8 mouse cellular contexts compared by ENCODE assay signal in genomic region chr15:79545921-79546399, GRCm38 (mm10). TPM values are rescaled to one million over a fixed set of nuclear protein-coding genes. Genes with fewer than 3 reads are reported as not detected.
DNase-seq lines count a peak whose midpoint lies in the region; ATAC-seq and TF ChIP-seq lines count a peak whose summit lies in the region.

No protein-coding gene starts in this region.

- TF ChIP-seq POLR2A in CH12.LX (IDR thresholded peaks at IDR 0.05; ENCODE audit: low read depth, low read length), result no peak

- no peak for TF ChIP-seq EP300 in CH12.LX (IDR thresholded peaks at IDR 0.05; ENCODE audit: low read length)
- TF ChIP-seq EP300 in liver, embryonic 14.5 days (IDR thresholded peaks at IDR 0.05; ENCODE audit: low read depth), result no peak

- 0% methylated on average over 52 of the region's 52 CpGs for WGBS in intestine, embryonic 14.5 days
- under 1% methylated on average over 52 of the region's 52 CpGs for WGBS in liver, embryonic 14.5 days (ENCODE audit: insufficient replicate concordance)

- peaks cover 21 to 33% of the 10 kb centered on the region in 2 experiments for H3K36me3 ChIP-seq in CH12.LX (replicated peaks in 1 of 2; ENCODE audit: control insufficient read depth in 1 of 2, insufficient read depth in 1 of 2, low read length in 1 of 2)
- H3K36me3 ChIP-seq in intestine, embryonic 14.5 days (ENCODE audit: control insufficient read depth, insufficient read depth, low read length), result peaks cover 36% of the 10 kb centered on the region
- peaks cover 33% of the 10 kb centered on the region for H3K36me3 ChIP-seq in liver, embryonic 14.5 days (replicated peaks; ENCODE audit: control insufficient read depth, insufficient read depth, low read depth)

- in situ Hi-C loops in CH12.LX (cut with MboI; ENCODE audit: low pct_ligation_motif_present, low pct_unique_long_range_greater_than_20kb, low sequenced_read_pairs), result no loop called here

- peak overlapping the region; percentile 82 to 89 (median 87) for H3K4me3 ChIP-seq in CH12.LX (replicated peaks in 1 of 3; ENCODE audit: low read depth in 2 of 3, low read length in 2 of 3, poor library complexity in 1 of 3)
- peak overlapping the region; percentile 98 for H3K4me3 ChIP-seq in intestine, embryonic 14.5 days (ENCODE audit: low read depth, low read length)
- peak overlapping the region; percentile 73 to 83 for H3K4me3 ChIP-seq in liver, embryonic 14.5 days (ENCODE audit: insufficient read depth in 1 of 2, low read depth in 2 of 2, low read length in 2 of 2)

- H3K9ac ChIP-seq in CH12.LX (ENCODE audit: insufficient read depth, low read depth), result peak overlapping the region; percentile 97
- peak overlapping the region; percentile 100 for H3K9ac ChIP-seq in intestine, embryonic 14.5 days (ENCODE audit: low read length)
- peak overlapping the region; percentile 83 for H3K9ac ChIP-seq in liver, embryonic 14.5 days (replicated peaks)

- no peak for DNase-seq in CH12.LX (ENCODE audit: extremely low read depth)
- DNase-seq in NIH3T3 (ENCODE audit: low read depth), result peak; percentile 71
- peak; percentile 81 to 84 for DNase-seq in cerebellum, postnatal 10 days
- DNase-seq in gastrocnemius, postnatal 25 days, result peak; percentile 82
- DNase-seq in intestine, embryonic 14.5 days (ENCODE audit: low spot score), result no peak
- DNase-seq in liver, embryonic 14.5 days (ENCODE audit: low read depth in 3 of 3, low spot score in 3 of 3), result peak; percentile 34 to 50 (median 42)
- DNase-seq in right cerebral cortex, postnatal 25 days, result no peak

- peaks cover 46% of the 10 kb centered on the region for H3K79me2 ChIP-seq in CH12.LX (replicated peaks; ENCODE audit: control insufficient read depth, extremely low read depth, insufficient read depth, poor library complexity, severe bottlenecking)

- no peaks in the 10 kb centered on the region for H3K9me3 ChIP-seq in CH12.LX (replicated peaks; ENCODE audit: low read length)
- no peaks in the 10 kb centered on the region for H3K9me3 ChIP-seq in intestine, embryonic 14.5 days (ENCODE audit: control insufficient read depth, low read length)
- H3K9me3 ChIP-seq in liver, embryonic 14.5 days (ENCODE audit: control insufficient read depth, low read length), result no peaks in the 10 kb centered on the region

- ATAC-seq in intestine, embryonic 14.5 days (replicated peaks; ENCODE audit: low FRiP score, low TSS enrichment, low read depth), result peak; percentile 74
- peak; percentile 72 for ATAC-seq in liver, embryonic 14.5 days (ENCODE audit: insufficient read depth)
- peak; percentile 24 for ATAC-seq in monocyte, adult 5-6 weeks (replicated peaks; ENCODE audit: insufficient number of reproducible peaks, low FRiP score, low TSS enrichment, poor library complexity, severe bottlenecking)

- peaks cover 2% of the 10 kb centered on the region for H3K27me3 ChIP-seq in CH12.LX (replicated peaks)
- H3K27me3 ChIP-seq in intestine, embryonic 14.5 days (replicated peaks; ENCODE audit: control insufficient read depth, insufficient read depth, low read length), result no peaks in the 10 kb centered on the region
- H3K27me3 ChIP-seq in liver, embryonic 14.5 days (ENCODE audit: control insufficient read depth, insufficient read depth, low read length), result no peaks in the 10 kb centered on the region

- peak overlapping the region; percentile 82 for H3K27ac ChIP-seq in CH12.LX (ENCODE audit: insufficient read depth, low read depth)
- H3K27ac ChIP-seq in intestine, embryonic 14.5 days (ENCODE audit: low read depth), result peak overlapping the region; percentile 98
- H3K27ac ChIP-seq in liver, embryonic 14.5 days, result peak overlapping the region; percentile 76

- H3K4me1 ChIP-seq in CH12.LX (ENCODE audit: control insufficient read depth in 1 of 2, insufficient read depth in 2 of 2), result peaks cover 5 to 24% of the 10 kb centered on the region in 2 experiments; a peak in 3 of 4 replicates
- peaks cover 17% of the 10 kb centered on the region for H3K4me1 ChIP-seq in intestine, embryonic 14.5 days (replicated peaks; ENCODE audit: control insufficient read depth, insufficient read depth, low read length)
- peaks cover 6 to 14% of the 10 kb centered on the region in 2 experiments for H3K4me1 ChIP-seq in liver, embryonic 14.5 days (replicated peaks; ENCODE audit: control insufficient read depth in 2 of 2, insufficient read depth in 2 of 2, low read length in 1 of 2)

- no peak for TF ChIP-seq RAD21 in CH12.LX (IDR thresholded peaks at IDR 0.05; ENCODE audit: low read depth, low read length)

- dilution Hi-C loops in CH12.LX (cut with MboI; ENCODE audit: extremely low pct_ligation_motif_present, extremely low pct_unique_long_range_greater_than_20kb, low sequenced_read_pairs), result no loop called here

- H3K4me2 ChIP-seq in CH12.LX (ENCODE audit: insufficient read depth, low read depth, poor library complexity, severe bottlenecking), result no peak overlapping the region
- peak overlapping the region; percentile 98 for H3K4me2 ChIP-seq in intestine, embryonic 14.5 days (ENCODE audit: low read length)
- peak overlapping the region; percentile 87 for H3K4me2 ChIP-seq in liver, embryonic 14.5 days (ENCODE audit: low read depth)

- TF ChIP-seq CTCF in CH12.LX (conservative IDR thresholded peaks at IDR 0.05 in 1 of 2, IDR thresholded peaks at IDR 0.05 in 1 of 2; ENCODE audit: low read depth in 2 of 2, low read length in 2 of 2), result no peak
- TF ChIP-seq CTCF in liver, embryonic 14.5 days (IDR thresholded peaks at IDR 0.05; ENCODE audit: low read depth), result no peak

TF ChIP-seq in CH12.LX, 34 proteins besides CTCF, POLR2A, EP300 and RAD21:
- no peak for TF ChIP-seq MXI1 (IDR thresholded peaks at IDR 0.05; ENCODE audit: low read depth, low read length)
- no peak for TF ChIP-seq GABPA (IDR thresholded peaks at IDR 0.05; ENCODE audit: insufficient replicate concordance, low read depth, low read length)
- TF ChIP-seq ELF1 (IDR thresholded peaks at IDR 0.05; ENCODE audit: low read depth, low read length), result no peak
- no peak for TF ChIP-seq MAFK (IDR thresholded peaks at IDR 0.05; ENCODE audit: insufficient replicate concordance, low read length)
- TF ChIP-seq SMC3 (IDR thresholded peaks at IDR 0.05; ENCODE audit: low read depth, low read length), result no peak
- peak; percentile 55; the same call in 1 of the 2 replicates for TF ChIP-seq HCFC1 (IDR thresholded peaks at IDR 0.05; ENCODE audit: low read depth, low read length)
- TF ChIP-seq NRF1 (IDR thresholded peaks at IDR 0.05; ENCODE audit: low read depth, low read length), result 0 out of 2 replicates have a peak, but pooled peaks have one; percentile 43
- peak; percentile 94; the same call in 1 of the 2 replicates for TF ChIP-seq UBTF (IDR thresholded peaks at IDR 0.05; ENCODE audit: low read depth, low read length)
- no peak for TF ChIP-seq MEF2A (IDR thresholded peaks at IDR 0.05; ENCODE audit: borderline replicate concordance, low read depth, low read length)

RNA-seq across cellular contexts. Expression of gene Ddx17, which starts 0.6 kb away (rescaled TPM):
- total RNA-seq in CH12.LX (2012; rRNA removed), result 81.3 and 93.0 TPM in 2 replicates
- total RNA-seq in CH12.LX (2014; rRNA removed), result 79.8 and 84.6 TPM in 2 replicates
- 108 and 114 TPM in 2 replicates for polyA plus RNA-seq in CH12.LX (2012; ENCODE audit: insufficient read length, low read depth)
- total RNA-seq in gastrocnemius, postnatal 25 days (2021), result 10 to 100 TPM; 65.3 to 72.8 TPM
- 77.6 and 78.6 TPM in 2 replicates for polyA plus RNA-seq in intestine, embryonic 14.5 days (2014; fragmentation: Nextera tagmentation; extraction: Ambion mirVana)
- 71.4 and 104 TPM in 2 replicates for polyA plus RNA-seq in liver, embryonic 14.5 days (2012; rRNA removed)
- 13.9 and 19.0 TPM in 2 replicates for polyA plus RNA-seq in liver, embryonic 14.5 days (2014; fragmentation: Nextera tagmentation; extraction: Ambion mirVana)
- total RNA-seq in monocyte, adult 5-6 weeks (2017), result 261 to 381 TPM (median 262 TPM) in 3 replicates

RNA-seq across cellular contexts. Expression of gene Kdelr3, which starts 29.7 kb away (rescaled TPM):
- total RNA-seq in CH12.LX (2012; rRNA removed) (7.3 and 7.4 TPM in 2 replicates), CH12.LX (2014; rRNA removed) (0.88 and 0.94 TPM in 2 replicates)
- 0.33 and 0.80 TPM in 2 replicates for polyA plus RNA-seq in CH12.LX (2012; ENCODE audit: insufficient read length, low read depth)
- total RNA-seq in gastrocnemius, postnatal 25 days (2021), result 1 to 10 TPM; 7.3 to 7.7 TPM
- polyA plus RNA-seq in intestine, embryonic 14.5 days (2014; fragmentation: Nextera tagmentation; extraction: Ambion mirVana), result 46.9 and 55.0 TPM in 2 replicates
- 2.3 and 2.6 TPM in 2 replicates for polyA plus RNA-seq in liver, embryonic 14.5 days (2012; rRNA removed)
- polyA plus RNA-seq in liver, embryonic 14.5 days (2014; fragmentation: Nextera tagmentation; extraction: Ambion mirVana), result 3.2 TPM in 2 replicates
- not detected in 3 replicates for total RNA-seq in monocyte, adult 5-6 weeks (2017)

RNA-seq across cellular contexts. Expression of gene Kcnj4, which starts 40.9 kb away (rescaled TPM):
- not detected in 2 replicates for total RNA-seq in CH12.LX (2012; rRNA removed)
- not detected in 2 replicates for total RNA-seq in CH12.LX (2014; rRNA removed)
- not detected in 2 replicates for polyA plus RNA-seq in CH12.LX (2012; ENCODE audit: insufficient read length, low read depth)
- not detected for total RNA-seq in gastrocnemius, postnatal 25 days (2021)
- 0.08 TPM in 1 of 2 replicates, not detected in the other for polyA plus RNA-seq in intestine, embryonic 14.5 days (2014; fragmentation: Nextera tagmentation; extraction: Ambion mirVana)
- not detected in 2 replicates for polyA plus RNA-seq in liver, embryonic 14.5 days (2012; rRNA removed)
- not detected in 2 replicates for polyA plus RNA-seq in liver, embryonic 14.5 days (2014; fragmentation: Nextera tagmentation; extraction: Ambion mirVana)
- not detected in 3 replicates for total RNA-seq in monocyte, adult 5-6 weeks (2017)

RNA-seq across cellular contexts. Expression of gene Dmc1, which starts 58.9 kb away (rescaled TPM):
- total RNA-seq in CH12.LX (2012; rRNA removed), result not detected in 2 replicates
- not detected in 2 replicates for total RNA-seq in CH12.LX (2014; rRNA removed)
- polyA plus RNA-seq in CH12.LX (2012; ENCODE audit: insufficient read length, low read depth), result not detected in 2 replicates
- not detected for total RNA-seq in gastrocnemius, postnatal 25 days (2021)
- polyA plus RNA-seq in intestine, embryonic 14.5 days (2014; fragmentation: Nextera tagmentation; extraction: Ambion mirVana), result 2.0 and 2.6 TPM in 2 replicates
- 0.22 and 0.40 TPM in 2 replicates for polyA plus RNA-seq in liver, embryonic 14.5 days (2012; rRNA removed)
- polyA plus RNA-seq in liver, embryonic 14.5 days (2014; fragmentation: Nextera tagmentation; extraction: Ambion mirVana), result 0.32 TPM in 2 replicates
- 0.97 TPM in 1 of 3 replicates, not detected in the others for total RNA-seq in monocyte, adult 5-6 weeks (2017)

Comparison
In these comparisons a context has a peak if more than half of its experiments do, and no peak if none do; other contexts are left out.
1. DNase-seq: peak in NIH3T3 (single experiment), cerebellum, postnatal 10 days (2 of 2), gastrocnemius, postnatal 25 days (single experiment) and liver, embryonic 14.5 days (3 of 3); none in CH12.LX (single experiment), intestine, embryonic 14.5 days (single experiment) and right cerebral cortex, postnatal 25 days (single experiment).
2. ATAC-seq: peak in every context shown above with its lines; median percentile 74 in intestine, embryonic 14.5 days; 72 in liver, embryonic 14.5 days; 24 in monocyte, adult 5-6 weeks.
3. Peak in every context shown above with its lines, with median percentiles within 50 percentile points of each other: H3K27ac ChIP-seq, H3K4me3 ChIP-seq and H3K9ac ChIP-seq.